Mouse (Mus musculus) hindbrain, embryonic 16.5 days (tissue): Measurements from ENCODE around the gene Scn10a. TPM values are rescaled to one million over a fixed set of nuclear protein-coding genes. Genes with fewer than 3 reads are reported as not detected.

Experiments
- ATAC-seq: fragments of 200-750 bp; cut with Nextera tagmentation; 2 replicates; pipeline ENCODE4 v1.8.0; 2017; ENCODE audit warnings: moderate TSS enrichment, moderate library complexity
- H3K27ac ChIP-seq: fragments of 300-500 bp; sonication (generic); 2 replicates; pipeline ENCODE4 v1.5.1; 2014; ENCODE audit warnings: low read depth, mild to moderate bottlenecking, control low read depth, low read length, moderate library complexity
- H3K27me3 ChIP-seq: fragments of 300-500 bp; sonication (generic); replicated peaks from 2 replicates; pipeline ENCODE4 v1.6.1; 2014; ENCODE audit warnings: low read length; ENCODE audit not compliant: control insufficient read depth, insufficient read depth
- H3K36me3 ChIP-seq: fragments of 300-500 bp; sonication (generic); 2 replicates; pipeline ENCODE4 v1.6.1; 2014; ENCODE audit warnings: mild to moderate bottlenecking, low read length, moderate library complexity, mixed read lengths; ENCODE audit not compliant: control insufficient read depth, insufficient read depth
- H3K4me1 ChIP-seq: fragments of 300-500 bp; sonication (generic); 2 replicates; pipeline ENCODE4 v1.6.1; 2014; ENCODE audit warnings: low read depth, low read length; ENCODE audit not compliant: control insufficient read depth, insufficient read depth
- H3K4me2 ChIP-seq: fragments of 300-500 bp; sonication (generic); 2 replicates; pipeline ENCODE4 v1.6.1; 2014; ENCODE audit warnings: mild to moderate bottlenecking, low read length, control low read depth, moderate library complexity
- H3K4me3 ChIP-seq: fragments of 300-500 bp; sonication (generic); 2 replicates; pipeline ENCODE4 v1.5.1; 2014; ENCODE audit warnings: mild to moderate bottlenecking, low read length, control low read depth, moderate library complexity
- H3K9ac ChIP-seq: fragments of 300-500 bp; sonication (generic); 2 replicates; pipeline ENCODE4 v1.6.1; 2014; ENCODE audit warnings: low read depth, mild to moderate bottlenecking, control low read depth, low read length, moderate library complexity
- H3K9me3 ChIP-seq: fragments of 300-500 bp; sonication (generic); 2 replicates; pipeline ENCODE4 v1.6.1; 2014; ENCODE audit warnings: mild to moderate bottlenecking, low read length, moderate library complexity; ENCODE audit not compliant: control insufficient read depth
- WGBS: fragments of 180-500 bp; shearing (Covaris S2); extraction: QIAGEN DNeasy Blood & Tissue Kit; methylation state at CpG from one replicate; pipeline ENCODE4 v1.1.7; 2014; 5-methylcytosine and 5-hydroxymethylcytosine counted together
- polyA plus RNA-seq: library from polyadenylated mRNA; unstranded; fragments of >200 nt; fragmentation: Nextera tagmentation; extraction: Ambion mirVana; gene quantifications from 2 replicates; pipeline ENCODE4 v1.2.1, GENCODE M21; 2015

Gene Scn10a
- polyA plus RNA-seq, 1 experiment from 2014 or later = 0.53 TPM

GRCm38 (mm10) chr9:119597332-119597731, 121.8 kb downstream of the Scn10a start:
- no peak for ATAC-seq
- no peaks in the 10 kb centered on the region for H3K4me1 ChIP-seq
- no peak overlapping the region for H3K27ac ChIP-seq
- H3K4me3 ChIP-seq = no peak overlapping the region
- no peak overlapping the region for H3K4me2 ChIP-seq
- no peaks in the 10 kb centered on the region for H3K27me3 ChIP-seq
- H3K9me3 ChIP-seq = no peaks in the 10 kb centered on the region
- H3K9ac ChIP-seq = no peak overlapping the region
- no peaks in the 10 kb centered on the region for H3K36me3 ChIP-seq
- 86% methylated on average over 8 of the region's 8 CpGs for WGBS

GRCm38 (mm10) chr9:119589592-119589991, 129.5 kb downstream of the Scn10a start:
- H3K4me1 ChIP-seq = no peaks in the 10 kb centered on the region
- H3K27ac ChIP-seq = no peak overlapping the region
- H3K27me3 ChIP-seq = peaks cover 6% of the 10 kb centered on the region
- no peak overlapping the region for H3K4me2 ChIP-seq
- H3K4me3 ChIP-seq = no peak overlapping the region
- WGBS = 84% methylated on average over 8 of the region's 8 CpGs
- H3K36me3 ChIP-seq = no peaks in the 10 kb centered on the region
- no peak for ATAC-seq
- no peaks in the 10 kb centered on the region for H3K9me3 ChIP-seq
- no peak overlapping the region for H3K9ac ChIP-seq

- ATAC-seq = no peak
- no peak overlapping the region for H3K4me3 ChIP-seq
- H3K27me3 ChIP-seq = peaks cover 8% of the 10 kb centered on the region
- 47% methylated on average over 26 of the region's 26 CpGs for WGBS
- no peak overlapping the region for H3K27ac ChIP-seq
- H3K9me3 ChIP-seq = no peaks in the 10 kb centered on the region
- H3K9ac ChIP-seq = no peak overlapping the region
- H3K4me1 ChIP-seq = no peaks in the 10 kb centered on the region
- peak overlapping the region; percentile 12; the same call in 1 of the 2 replicates for H3K4me2 ChIP-seq
- no peaks in the 10 kb centered on the region for H3K36me3 ChIP-seq
Observed at GRCm38 (mm10) chr9:119588763-119589449, 130.2 kb downstream of the Scn10a start.

GRCm38 (mm10) chr9:119580668-119581067, 138.5 kb downstream of the Scn10a start:
- no peak overlapping the region for H3K27ac ChIP-seq
- H3K4me3 ChIP-seq = no peak overlapping the region
- 0% methylated on average over 6 of the region's 6 CpGs for WGBS
- no peak overlapping the region for H3K9ac ChIP-seq
- H3K9me3 ChIP-seq = no peaks in the 10 kb centered on the region
- peaks cover 65% of the 10 kb centered on the region for H3K27me3 ChIP-seq
- H3K4me1 ChIP-seq = peaks cover 11% of the 10 kb centered on the region
- no peak overlapping the region for H3K4me2 ChIP-seq
- H3K36me3 ChIP-seq = no peaks in the 10 kb centered on the region
- ATAC-seq = no peak

GRCm38 (mm10) chr9:119580187-119580586, 138.9 kb downstream of the Scn10a start:
- H3K4me3 ChIP-seq = no peak overlapping the region
- H3K27me3 ChIP-seq = peaks cover 68% of the 10 kb centered on the region
- H3K9ac ChIP-seq = no peak overlapping the region
- no peak for ATAC-seq
- no peaks in the 10 kb centered on the region for H3K36me3 ChIP-seq
- H3K27ac ChIP-seq = no peak overlapping the region
- 90% methylated on average over 17 of the region's 17 CpGs for WGBS
- H3K9me3 ChIP-seq = no peaks in the 10 kb centered on the region
- peaks cover 11% of the 10 kb centered on the region for H3K4me1 ChIP-seq
- no peak overlapping the region for H3K4me2 ChIP-seq

GRCm38 (mm10) chr9:119578636-119579438, 140.3 kb downstream of the Scn10a start, which contains the start of gene Scn5a:
Gene Scn5a (minus strand): TSS chr9:119579016.
- H3K27ac ChIP-seq = no peak within 1 kb of the TSS
- peaks cover 77% of the 10 kb centered on the region for H3K27me3 ChIP-seq
- peak within 1 kb of the TSS; percentile 57 for H3K4me3 ChIP-seq
- H3K4me1 ChIP-seq = peaks cover 11% of the 10 kb centered on the region
- no peaks in the 10 kb centered on the region for H3K9me3 ChIP-seq
- H3K36me3 ChIP-seq = no peaks in the 10 kb centered on the region
- under 1% methylated on average over 21 of the region's 99 CpGs for WGBS
- no peak for ATAC-seq
- peak within 1 kb of the TSS; percentile 93 for H3K4me2 ChIP-seq
- peak within 1 kb of the TSS; percentile 66 for H3K9ac ChIP-seq

- no peak for ATAC-seq
- peak overlapping the region; percentile 57 for H3K4me3 ChIP-seq
- under 1% methylated on average over 21 of the region's 24 CpGs for WGBS
- H3K4me2 ChIP-seq = peak overlapping the region; percentile 93
- no peaks in the 10 kb centered on the region for H3K9me3 ChIP-seq
- no peak overlapping the region for H3K27ac ChIP-seq
- peak overlapping the region; percentile 66 for H3K9ac ChIP-seq
- peaks cover 82% of the 10 kb centered on the region for H3K27me3 ChIP-seq
- H3K36me3 ChIP-seq = no peaks in the 10 kb centered on the region
- peaks cover 11% of the 10 kb centered on the region for H3K4me1 ChIP-seq
Observed at GRCm38 (mm10) chr9:119578311-119578635, 140.8 kb downstream of the Scn10a start.

- 82% methylated on average over 2 of the region's 2 CpGs for WGBS
Observed at GRCm38 (mm10) chr9:119576977-119577376, 142.1 kb downstream of the Scn10a start.

GRCm38 (mm10) chr9:119575732-119576131, 143.4 kb downstream of the Scn10a start:
- 49% methylated on average over 9 of the region's 9 CpGs for WGBS
- H3K4me2 ChIP-seq = no peak overlapping the region
- H3K27me3 ChIP-seq = peaks cover 76% of the 10 kb centered on the region
- H3K9me3 ChIP-seq = no peaks in the 10 kb centered on the region
- no peak for ATAC-seq
- no peaks in the 10 kb centered on the region for H3K36me3 ChIP-seq
- H3K4me1 ChIP-seq = peaks cover 11% of the 10 kb centered on the region
- no peak overlapping the region for H3K9ac ChIP-seq
- H3K27ac ChIP-seq = no peak overlapping the region
- H3K4me3 ChIP-seq = no peak overlapping the region

More at GRCm38 (mm10) chr9:119576977-119577376, 142.1 kb downstream of the Scn10a start:
- Histone ChIP-seq H3K4me3 (no peak overlapping the region), H3K4me2 (no peak overlapping the region), H3K9me3 (no peaks in the 10 kb centered on the region), H3K36me3 (no peaks in the 10 kb centered on the region), H3K27me3 (peaks cover 82% of the 10 kb centered on the region), H3K4me1 (peaks cover 11% of the 10 kb centered on the region), H3K27ac (no peak overlapping the region), H3K9ac (no peak overlapping the region)
- ATAC-seq = no peak
